Mouse (Mus musculus): ENCODE measurements around the gene Tmem270.

The Tmem270 gene

DNA sequence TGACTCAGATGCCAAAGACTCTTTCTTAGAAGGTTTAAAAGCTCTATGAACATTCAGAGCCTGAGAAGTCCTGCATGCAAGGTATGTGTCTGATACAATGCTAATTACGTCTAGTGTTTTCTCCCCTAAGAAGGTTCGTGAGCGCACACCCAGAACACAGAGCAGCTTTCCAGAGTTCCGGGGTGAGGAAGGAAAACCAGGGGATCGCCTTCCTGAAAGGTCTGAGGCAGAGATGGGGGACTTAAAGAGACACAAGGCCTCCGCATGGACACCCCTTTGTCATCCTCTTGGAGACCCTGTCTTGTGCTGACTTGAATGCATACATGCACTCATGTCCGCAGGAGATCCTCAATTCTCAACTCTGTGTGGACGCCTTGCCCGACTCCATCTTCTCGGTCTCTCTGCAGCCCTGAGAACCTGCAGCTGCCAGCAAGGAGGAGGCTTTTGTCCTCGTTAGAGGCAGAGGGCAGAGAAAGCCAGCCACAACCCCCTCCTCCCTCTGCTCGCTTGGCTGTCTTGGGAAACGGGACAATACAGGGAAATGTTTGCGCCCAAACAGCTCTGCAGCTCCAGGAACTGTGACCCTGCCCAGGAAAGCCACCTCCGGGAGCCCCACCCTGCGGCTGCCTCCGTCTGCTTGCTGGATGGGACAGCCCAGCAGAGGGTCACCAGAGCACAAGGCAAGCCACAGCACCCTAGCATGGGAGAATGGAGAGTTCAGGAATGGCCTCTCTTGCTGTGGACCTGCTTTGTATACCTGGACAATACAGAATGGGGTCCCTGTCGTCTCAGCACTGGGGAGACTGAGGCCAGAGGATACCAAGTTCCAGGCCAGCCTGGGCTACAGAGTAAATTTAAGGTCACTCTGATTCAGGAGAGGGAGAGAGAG, 18.8 kb downstream of the Tmem270 start:
- DNase-seq (ENCODE audit: low spot score in 2 of 2): no peak

DNA sequence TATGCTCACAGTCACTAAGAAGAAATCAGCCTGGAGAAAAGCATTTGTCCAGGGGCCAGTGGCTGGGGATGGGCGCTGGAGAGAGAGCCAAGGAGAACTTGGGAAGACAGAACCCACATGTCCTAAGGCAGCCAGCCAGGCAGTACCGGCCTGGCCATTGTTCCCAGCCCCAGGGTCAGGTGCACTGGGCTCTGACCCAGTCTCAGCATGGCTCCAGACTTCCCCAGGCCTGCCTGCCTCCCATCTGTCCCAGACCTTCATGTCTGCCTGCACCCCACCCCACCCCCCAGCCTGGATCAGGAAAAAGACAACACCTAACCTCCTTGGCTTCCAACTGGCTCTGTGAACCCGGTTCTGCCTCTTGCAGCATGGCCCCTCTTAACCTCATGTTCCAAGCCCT, 23.5 kb downstream of the Tmem270 start:
- no peak for DNase-seq (ENCODE audit: low spot score in 2 of 2)

- DNase-seq (ENCODE audit: low spot score in 2 of 2): no peak
Measured at GRCm38 (mm10) chr5:134876801-134877200, 29.7 kb downstream of the Tmem270 start.

DNA sequence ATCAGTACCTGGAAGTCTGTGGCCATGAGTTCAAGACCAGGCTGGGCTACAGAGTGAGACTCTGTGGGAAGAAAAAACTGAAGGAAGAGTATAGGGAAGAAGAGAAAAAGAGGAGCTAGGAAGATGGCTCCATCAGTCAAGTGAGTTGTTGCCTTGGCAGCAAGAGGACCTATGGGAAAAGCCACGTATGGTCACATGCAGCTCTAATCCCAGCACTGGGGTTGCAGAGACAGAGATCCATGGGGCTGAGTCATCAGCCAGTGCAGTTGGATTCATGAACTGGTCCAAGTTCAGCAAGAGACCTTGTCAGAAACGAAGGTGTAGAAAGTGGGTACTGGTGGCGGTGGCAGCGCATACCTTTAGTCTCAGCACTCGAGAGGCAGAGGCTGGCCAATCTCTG, 31.3 kb downstream of the Tmem270 start:
- no peak for DNase-seq (ENCODE audit: low spot score in 2 of 2)

DNA sequence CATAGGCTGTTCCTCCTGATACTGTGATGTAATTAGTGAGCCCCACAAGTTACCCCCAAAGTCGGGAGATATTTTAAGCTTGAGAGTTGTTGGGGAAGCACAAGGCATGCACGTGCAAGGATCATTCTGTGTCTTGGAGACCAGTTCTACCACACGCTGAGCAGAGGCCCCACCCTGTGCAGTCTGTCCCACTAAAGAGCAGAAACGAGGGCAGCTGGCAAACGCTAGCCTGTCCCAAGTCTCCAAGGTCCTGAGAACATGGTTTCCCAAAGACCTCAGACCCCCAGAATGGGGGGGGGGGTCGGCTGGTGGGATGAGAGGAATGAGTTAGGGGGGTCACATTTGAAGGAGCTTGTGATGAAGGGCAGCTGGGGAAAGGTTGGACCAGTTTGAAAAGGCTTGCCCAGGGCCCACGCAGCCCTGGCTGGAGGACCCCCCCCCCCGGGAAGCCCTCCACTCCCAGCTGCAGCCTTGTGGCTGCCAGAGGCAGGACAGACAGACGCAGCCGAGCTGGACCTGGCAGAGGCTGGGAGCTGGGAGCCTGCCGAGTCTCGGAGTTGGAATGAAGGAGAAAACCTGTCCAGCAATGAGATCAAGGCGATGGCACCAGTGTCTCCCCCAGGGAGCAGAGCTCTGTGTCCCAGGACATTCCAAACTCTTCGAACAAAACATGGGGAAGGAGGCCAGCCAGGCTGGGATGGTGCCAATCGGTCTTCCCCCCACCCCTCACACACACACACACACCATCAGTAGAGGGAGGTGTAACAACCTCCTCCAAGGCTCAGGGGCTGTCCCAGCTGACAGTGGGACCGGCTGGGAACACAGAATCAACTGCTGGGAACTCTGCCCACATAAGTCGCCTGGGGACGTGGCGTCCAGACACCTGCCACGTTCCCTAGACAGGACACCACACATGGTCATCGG, 32.3 kb downstream of the Tmem270 start:
- DNase-seq (ENCODE audit: low spot score in 2 of 2): no peak

DNA sequence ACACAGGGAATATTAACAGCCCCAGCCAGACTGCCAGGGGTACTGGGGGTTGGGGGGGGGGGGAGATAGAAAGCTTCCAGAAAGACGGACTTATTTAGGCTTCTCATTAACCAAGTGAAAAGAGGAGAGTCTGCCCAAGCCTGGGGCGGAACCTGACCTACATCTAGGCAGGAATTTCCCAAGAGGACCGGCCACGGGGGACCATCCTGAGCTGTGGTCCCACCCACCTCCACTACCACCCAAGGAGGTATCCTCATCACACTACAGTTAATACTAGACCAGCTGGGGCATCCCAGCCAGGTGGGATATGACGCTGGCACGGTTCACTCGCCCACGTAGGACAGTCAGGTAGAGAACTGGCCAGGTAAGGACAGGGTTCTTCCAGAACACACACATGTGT, 33.5 kb downstream of the Tmem270 start:
- DNase-seq (ENCODE audit: low spot score in 2 of 2): no peak

GRCm38 (mm10) chr5:134872597-134872996, 33.9 kb downstream of the Tmem270 start:
- DNase-seq (ENCODE audit: low spot score in 2 of 2): no peak

- DNase-seq (ENCODE audit: low spot score in 2 of 2): no peak
Measured at GRCm38 (mm10) chr5:134868506-134868905, 38.0 kb downstream of the Tmem270 start.

DNA sequence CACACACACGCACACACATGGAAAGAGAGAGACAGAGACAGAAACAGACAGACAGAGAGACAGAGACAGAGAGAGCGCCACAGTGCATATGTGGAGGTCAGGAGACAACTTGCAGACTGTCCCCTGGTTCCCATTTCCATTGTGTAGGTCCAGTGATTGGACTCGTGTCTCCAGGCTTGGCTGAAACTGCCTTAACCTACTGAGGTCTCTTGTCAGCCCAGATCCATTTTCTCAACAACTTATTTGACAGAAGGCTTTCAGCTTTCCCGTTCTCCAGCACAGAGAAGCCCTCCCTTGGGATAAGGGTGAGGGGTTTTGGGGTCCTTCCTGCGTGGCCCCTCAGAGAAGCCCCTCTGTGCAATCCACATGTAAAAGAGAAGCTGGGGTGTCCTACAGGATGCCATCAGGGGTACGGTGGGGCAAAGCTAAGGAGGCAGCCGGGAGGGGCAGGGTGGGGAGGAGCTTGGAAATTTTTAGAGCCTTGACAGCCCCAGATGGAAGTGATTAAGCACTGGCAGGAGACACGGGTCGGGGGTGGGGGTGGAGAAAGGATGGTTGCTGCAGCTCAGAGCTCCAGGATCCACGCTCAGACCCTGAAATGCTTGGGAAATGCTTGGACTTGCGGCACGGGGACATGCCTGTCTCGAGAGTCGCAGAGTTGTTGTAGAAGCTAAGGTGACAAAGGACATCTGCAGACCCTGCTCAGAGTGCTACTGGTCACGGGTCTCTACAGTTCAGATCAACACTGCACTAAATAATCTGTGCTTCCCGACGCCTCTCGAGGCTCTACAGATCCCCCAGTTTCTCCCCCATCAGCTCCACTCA, 39.0 kb downstream of the Tmem270 start:
- DNase-seq (ENCODE audit: low spot score in 2 of 2): no peak

DNA sequence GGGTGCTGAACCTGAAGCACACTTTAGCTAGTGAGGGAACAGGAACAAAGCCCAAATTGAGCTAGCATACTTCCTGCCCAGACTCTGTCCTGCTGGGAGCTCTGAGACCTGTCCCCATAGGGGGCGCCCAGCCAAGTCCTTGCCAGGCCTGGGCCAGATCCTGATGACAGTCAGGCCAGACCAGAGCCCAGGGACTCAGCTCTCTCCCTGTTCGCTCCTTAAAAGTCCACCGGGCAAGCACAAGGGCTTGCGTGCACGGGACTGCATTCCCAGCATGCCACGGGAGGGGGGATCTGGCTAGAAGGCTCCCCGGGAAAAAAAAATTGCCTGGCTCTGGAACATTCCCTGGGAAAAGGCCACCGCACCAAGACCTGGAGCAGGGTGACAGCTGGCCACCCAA, 41.4 kb downstream of the Tmem270 start:
- no peak for DNase-seq (ENCODE audit: low spot score in 2 of 2)

GRCm38 (mm10) chr5:134861902-134862497, 44.5 kb downstream of the Tmem270 start:
- DNase-seq (ENCODE audit: low spot score in 2 of 2): no peak

DNA sequence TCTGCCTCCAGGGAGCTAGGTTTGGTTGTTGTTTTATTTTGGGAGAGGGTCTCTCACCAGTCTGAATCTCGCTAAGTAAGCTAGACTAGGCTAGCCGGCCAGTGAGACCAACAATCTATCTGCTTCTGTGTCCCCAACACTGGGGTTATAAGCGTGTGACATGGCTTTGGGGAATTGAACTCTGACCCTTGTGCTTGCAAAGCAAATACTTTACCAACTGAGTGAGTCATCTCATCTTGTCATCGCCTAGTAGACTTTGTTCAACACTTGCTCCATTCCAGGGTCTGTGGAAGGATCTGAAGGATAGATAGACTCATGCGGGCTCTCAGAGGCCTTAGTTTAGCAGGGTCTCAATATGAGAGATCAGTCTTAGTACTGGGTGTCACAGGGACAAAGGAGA, 47.3 kb downstream of the Tmem270 start:
- no peak for DNase-seq (ENCODE audit: low spot score in 2 of 2)

DNA sequence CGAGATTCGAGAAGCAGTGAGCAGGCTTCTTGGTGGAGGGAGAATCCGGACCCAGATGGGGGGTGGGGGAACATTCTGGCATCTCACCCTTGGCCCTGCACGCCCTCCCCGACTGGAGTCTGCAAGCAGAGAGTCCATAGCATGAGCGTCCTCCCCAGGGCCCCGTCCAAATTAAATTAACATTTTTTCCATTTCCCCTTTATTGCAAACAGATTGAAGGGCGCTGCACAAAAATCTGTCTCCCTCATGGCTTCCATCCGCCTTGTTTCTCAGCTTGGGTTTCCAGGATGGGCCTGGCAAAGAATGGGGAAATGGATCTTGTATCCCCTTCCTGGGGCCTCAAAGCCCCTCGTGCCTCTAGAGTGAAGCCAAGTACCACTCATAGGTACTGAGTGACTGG, 48.2 kb downstream of the Tmem270 start:
- no peak for DNase-seq (ENCODE audit: low spot score in 2 of 2)

DNA sequence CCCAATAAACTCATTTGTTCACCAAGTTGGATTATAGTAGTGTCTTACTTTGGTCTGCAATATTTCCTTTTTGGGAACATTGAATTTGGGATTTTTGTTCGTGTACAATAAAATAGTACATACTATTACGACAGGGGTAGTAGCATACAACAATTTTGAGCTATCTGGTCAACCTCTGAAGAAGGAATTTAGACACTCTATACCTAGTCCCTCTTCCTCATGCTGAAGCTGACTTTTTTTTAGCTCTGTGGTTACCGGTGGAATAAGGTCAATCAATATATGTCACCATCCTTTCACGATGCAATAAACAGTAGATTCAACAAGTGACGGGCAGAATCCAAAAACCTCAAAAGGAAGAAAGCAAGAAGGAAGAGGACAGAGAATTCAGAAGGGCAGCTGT, 53.7 kb downstream of the Tmem270 start:
- no peak for DNase-seq (ENCODE audit: low spot score in 2 of 2)
